Mouse (Mus musculus) embryonic facial prominence, embryonic 11.5 days (tissue): ENCODE results near the gene Armc8. TPM values are rescaled to one million over a fixed set of nuclear protein-coding genes. Genes with fewer than 3 reads are reported as not detected.
"Not testable (repeated sequence)": the region's sequence is repeated elsewhere in the genome, so short reads cannot be mapped to it uniquely, and the experiment has no call there.

Experiments
- ATAC-seq: fragments of 200-750 bp; cut with Nextera tagmentation; replicated peaks from 2 replicates; pipeline ENCODE4 v1.8.0; 2017; ENCODE audit warnings: low read depth; ENCODE audit not compliant: insufficient number of reproducible peaks, low FRiP score, low TSS enrichment
- DNase-seq: peaks from one replicate; pipeline ENCODE4 v3.0.0-alpha.2; 2015; ENCODE audit warnings: low spot score
- H3K27ac ChIP-seq: fragments of 300-500 bp; sonication (generic); replicated peaks from 2 replicates; pipeline ENCODE4 v1.5.1; 2014; ENCODE audit warnings: mild to moderate bottlenecking, low read depth, low read length, control low read depth
- H3K27me3 ChIP-seq: fragments of 300-500 bp; sonication (generic); 2 replicates; pipeline ENCODE4 v1.6.1; 2014; ENCODE audit warnings: mild to moderate bottlenecking, low read length, moderate library complexity, mixed read lengths; ENCODE audit not compliant: control insufficient read depth, insufficient read depth
- H3K36me3 ChIP-seq: fragments of 300-500 bp; sonication (generic); replicated peaks from 2 replicates; pipeline ENCODE4 v1.6.1; 2014; ENCODE audit warnings: low read depth, mild to moderate bottlenecking, low read length, moderate library complexity, mixed read lengths; ENCODE audit not compliant: control insufficient read depth, insufficient read depth
- H3K4me1 ChIP-seq: fragments of 300-500 bp; sonication (generic); 2 replicates; pipeline ENCODE4 v1.6.1; 2014; ENCODE audit warnings: low read length, mixed read lengths; ENCODE audit not compliant: control insufficient read depth, insufficient read depth
- H3K4me2 ChIP-seq: fragments of 300-500 bp; sonication (generic); 2 replicates; pipeline ENCODE4 v1.6.1; 2014; ENCODE audit warnings: low read depth, mild to moderate bottlenecking, control low read depth, low read length, moderate library complexity
- H3K4me3 ChIP-seq: fragments of 300-500 bp; sonication (generic); 2 replicates; pipeline ENCODE4 v1.5.1; 2014; ENCODE audit warnings: low read depth, low read length, control low read depth
- H3K9ac ChIP-seq: fragments of 300-500 bp; sonication (generic); replicated peaks from 2 replicates; pipeline ENCODE4 v1.6.1; 2014; ENCODE audit warnings: mild to moderate bottlenecking, control low read depth, low read length
- H3K9me3 ChIP-seq: fragments of 300-500 bp; sonication (generic); replicated peaks from 2 replicates; pipeline ENCODE4 v1.6.1; 2016; ENCODE audit warnings: mild to moderate bottlenecking, low read length, inconsistent platforms, mixed read lengths; ENCODE audit not compliant: control insufficient read depth
- WGBS: fragments of 180-500 bp; shearing (Covaris S2); extraction: QIAGEN DNeasy Blood & Tissue Kit; methylation state at CpG from one replicate; pipeline ENCODE4 v1.1.7; 2014; 5-methylcytosine and 5-hydroxymethylcytosine counted together
- polyA plus RNA-seq: library from polyadenylated mRNA; unstranded; fragments of >200 nt; fragmentation: Nextera tagmentation; extraction: Ambion mirVana; gene quantifications from 2 replicates; pipeline ENCODE4 v1.2.1, GENCODE M21; 2014

The Armc8 gene
- 27.2 and 29.2 TPM in 2 replicates for polyA plus RNA-seq

GRCm38 (mm10) chr9:99568347-99569070 lies at the start of gene Armc8:
Gene Armc8, minus strand, starts transcription at chr9:99568899.
- no peaks in the 10 kb centered on the region for H3K9me3 ChIP-seq
- under 1% methylated on average over 66 of the region's 70 CpGs for WGBS
- H3K27ac ChIP-seq = peak within 1 kb of the TSS; percentile 91
- DNase-seq (peak; percentile 92), ATAC-seq (peak; percentile 91)
- H3K36me3 ChIP-seq = no peaks in the 10 kb centered on the region
- H3K4me2 ChIP-seq = peak within 1 kb of the TSS; percentile 87
- no peaks in the 10 kb centered on the region for H3K4me1 ChIP-seq
- peak within 1 kb of the TSS; percentile 97 for H3K9ac ChIP-seq
- H3K4me3 ChIP-seq = peak within 1 kb of the TSS; percentile 98
- H3K27me3 ChIP-seq = no peaks in the 10 kb centered on the region

GRCm38 (mm10) chr9:99612202-99612601 lies 43.5 kb upstream of the Armc8 start, which contains the start of gene A4gnt:
Gene A4gnt, plus strand, starts transcription at chr9:99612502.
- no peak within 1 kb of the TSS for H3K4me3 ChIP-seq
- H3K27me3 ChIP-seq = no peaks in the 10 kb centered on the region
- no peak within 1 kb of the TSS for H3K9ac ChIP-seq
- H3K27ac ChIP-seq = no peak within 1 kb of the TSS
- no peak for ATAC-seq
- H3K4me2 ChIP-seq = no peak within 1 kb of the TSS
- 55% methylated on average over 2 of the region's 2 CpGs for WGBS
- H3K9me3 ChIP-seq = no peaks in the 10 kb centered on the region
- H3K4me1 ChIP-seq = no peaks in the 10 kb centered on the region
- no peaks in the 10 kb centered on the region for H3K36me3 ChIP-seq
- DNase-seq = no peak

- 55% methylated on average over 2 of the region's 2 CpGs for WGBS
Measured at GRCm38 (mm10) chr9:99603566-99603965, 34.9 kb upstream of the Armc8 start.

GRCm38 (mm10) chr9:99599127-99599526 lies 30.4 kb upstream of the Armc8 start:
- H3K27ac ChIP-seq, ATAC-seq, H3K4me3 ChIP-seq, H3K9ac ChIP-seq, DNase-seq, H3K9me3 ChIP-seq, H3K4me2 ChIP-seq, H3K4me1 ChIP-seq, H3K36me3 ChIP-seq, H3K27me3 ChIP-seq: not testable (repeated sequence)
- WGBS = 95% methylated on average over 6 of the region's 6 CpGs

More at GRCm38 (mm10) chr9:99603566-99603965, 34.9 kb upstream of the Armc8 start:
- ATAC-seq (no peak), DNase-seq (peak; percentile 25)
- H3K9me3 ChIP-seq = no peaks in the 10 kb centered on the region
- H3K36me3 ChIP-seq = no peaks in the 10 kb centered on the region
- no peak overlapping the region for H3K9ac ChIP-seq
- H3K4me1 ChIP-seq = no peaks in the 10 kb centered on the region
- no peak overlapping the region for H3K4me3 ChIP-seq
- H3K27ac ChIP-seq = no peak overlapping the region
- no peaks in the 10 kb centered on the region for H3K27me3 ChIP-seq
- H3K4me2 ChIP-seq = no peak overlapping the region

GRCm38 (mm10) chr9:99591144-99591543 lies 22.4 kb upstream of the Armc8 start:
- WGBS = 73% methylated on average over 8 of the region's 8 CpGs
- no peak overlapping the region for H3K4me2 ChIP-seq
- H3K4me1 ChIP-seq = no peaks in the 10 kb centered on the region
- ATAC-seq (no peak), DNase-seq (no peak)
- H3K4me3 ChIP-seq = no peak overlapping the region
- H3K9me3 ChIP-seq = no peaks in the 10 kb centered on the region
- H3K27ac ChIP-seq = no peak overlapping the region
- H3K27me3 ChIP-seq = no peaks in the 10 kb centered on the region
- no peak overlapping the region for H3K9ac ChIP-seq
- no peaks in the 10 kb centered on the region for H3K36me3 ChIP-seq

- WGBS = 24% methylated on average over 8 of the region's 8 CpGs
- Histone ChIP-seq H3K4me3 (no peak overlapping the region), H3K4me2 (no peak overlapping the region), H3K9ac (no peak overlapping the region), H3K27me3 (no peaks in the 10 kb centered on the region), H3K27ac (no peak overlapping the region), H3K4me1 (no peaks in the 10 kb centered on the region), H3K9me3 (no peaks in the 10 kb centered on the region), H3K36me3 (peaks cover 6% of the 10 kb centered on the region)
- peak; percentile 82 for DNase-seq
- peak; percentile 62; the same call in 1 of the 2 replicates for ATAC-seq
Measured at GRCm38 (mm10) chr9:99587505-99588202, 19.0 kb upstream of the Armc8 start.

- Histone ChIP-seq H3K36me3 (peaks cover 6% of the 10 kb centered on the region), H3K27ac (no peak overlapping the region)
- no peak for ATAC-seq
Measured at GRCm38 (mm10) chr9:99580655-99581054, 12.0 kb upstream of the Armc8 start.

More at GRCm38 (mm10) chr9:99580655-99581054, 12.0 kb upstream of the Armc8 start:
- Histone ChIP-seq H3K27me3 (no peaks in the 10 kb centered on the region), H3K9ac (no peak overlapping the region), H3K4me1 (no peaks in the 10 kb centered on the region), H3K4me2 (no peak overlapping the region), H3K4me3 (no peak overlapping the region), H3K9me3 (no peaks in the 10 kb centered on the region)
- 56% methylated on average over 2 of the region's 2 CpGs for WGBS
- peak; percentile 66 for DNase-seq
